Mouse (Mus musculus): ENCODE measurements at regions not wholly inside any gene's neighbourhood (a gene's known extent, or its start where the extent isn't known, plus 50 kb on each side); places are given as distances from the start of the nearest gene placed in this dataset.

DNA sequence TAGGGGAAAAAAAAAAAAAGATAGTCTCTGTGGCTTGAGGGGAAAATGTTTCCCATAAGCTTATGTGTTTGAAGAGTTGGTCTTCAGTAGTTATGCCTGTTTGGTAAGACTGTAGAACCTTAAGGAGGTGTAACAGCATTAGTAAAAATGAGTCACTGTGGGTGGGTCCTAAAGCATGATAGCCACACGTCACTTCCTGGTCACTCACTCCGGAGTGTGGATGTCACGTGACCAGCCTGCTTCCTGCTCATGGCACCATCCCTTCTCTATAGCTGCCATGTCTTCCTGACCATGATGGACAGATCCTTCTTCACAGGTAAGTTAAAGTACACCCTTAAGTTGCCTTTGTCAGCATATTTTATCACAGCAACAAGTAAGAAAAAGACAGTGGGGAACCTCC lies 170.0 kb upstream of the Pitrm1 start:
- DNase-seq (ENCODE audit: low read depth, low spot score) = no peak

DNA sequence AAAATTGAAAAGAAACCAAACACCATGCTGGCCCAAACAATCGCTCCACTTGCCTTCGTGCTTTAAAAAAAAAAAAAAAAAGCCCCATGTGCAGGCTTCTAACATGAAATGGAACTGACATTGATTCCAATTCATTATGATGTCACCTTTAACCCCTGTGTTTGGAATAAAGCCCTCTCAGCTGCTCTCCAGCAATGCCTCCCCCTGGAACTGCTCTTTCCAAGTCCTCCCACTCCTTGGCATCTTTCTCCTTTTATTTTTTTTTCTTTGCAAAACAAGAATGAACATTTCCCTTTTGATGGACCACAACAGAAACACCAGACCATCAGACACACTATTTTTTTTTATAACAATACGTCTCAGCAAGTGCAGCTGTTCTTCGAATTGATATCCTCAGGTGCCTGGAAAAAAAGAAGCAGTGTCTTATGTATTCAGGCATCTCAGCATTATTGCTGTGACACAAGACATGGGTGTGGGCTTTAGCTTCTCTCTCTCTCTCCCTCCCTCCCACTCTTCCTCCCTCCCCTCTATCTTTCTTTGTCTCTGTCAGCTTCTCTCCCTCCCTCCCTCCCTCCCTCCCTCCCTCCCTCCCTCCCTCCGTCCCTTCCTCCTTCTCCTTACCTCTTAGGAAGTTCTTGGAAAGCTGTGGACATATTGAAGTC lies 152.3 kb upstream of the Pitrm1 start:
- peak; percentile 5 for DNase-seq (ENCODE audit: low read depth, low spot score)

- no peak for DNase-seq (ENCODE audit: low read depth, low spot score)
Measured at GRCm38 (mm10) chr13:6397648-6398047, 150.3 kb upstream of the Pitrm1 start.

DNA sequence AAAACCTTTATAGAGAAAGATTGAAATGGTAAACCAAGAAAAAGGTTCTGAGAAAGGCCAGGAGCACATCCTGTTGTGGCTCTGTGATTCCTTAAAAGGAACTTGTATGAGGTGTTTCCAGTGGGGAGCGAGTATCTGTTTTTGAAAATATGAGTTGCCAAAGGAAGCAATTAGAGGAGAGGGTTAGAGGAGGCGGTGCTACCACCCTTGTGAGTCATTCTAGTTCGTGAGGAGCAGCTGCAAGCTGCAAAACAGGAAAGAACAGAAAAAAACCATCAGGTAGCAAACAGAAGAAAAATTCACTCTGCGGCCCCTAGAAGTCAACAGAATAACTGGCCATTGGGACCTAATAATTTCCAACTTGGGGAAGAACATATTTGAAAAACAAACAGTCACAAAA lies 116.1 kb upstream of the Pitrm1 start:
- no peak for DNase-seq (ENCODE audit: low read depth, low spot score)

DNA sequence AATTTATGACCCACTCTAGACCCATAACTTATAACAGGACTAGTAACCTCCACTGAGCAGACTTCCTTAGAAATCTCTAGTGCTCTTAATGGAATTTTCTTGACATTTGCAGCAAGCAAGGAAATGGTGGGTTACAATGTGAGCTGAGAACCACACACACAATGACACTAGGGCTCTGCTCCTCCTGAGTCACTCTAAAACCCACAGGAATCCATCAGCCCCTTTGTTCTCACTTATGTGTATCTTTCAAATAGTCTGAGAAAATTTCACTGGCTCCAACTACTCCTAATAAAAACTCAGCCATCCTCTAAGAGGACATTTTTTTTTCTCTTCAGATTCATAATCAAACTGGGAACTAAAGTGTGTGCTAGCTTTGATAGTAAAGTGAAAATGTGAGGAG lies 101.0 kb upstream of the Pitrm1 start:
- no peak for DNase-seq (ENCODE audit: low read depth, low spot score)

- no peak for DNase-seq (ENCODE audit: low read depth, low spot score)
Measured at GRCm38 (mm10) chr13:6461363-6461762, 86.6 kb upstream of the Pitrm1 start.

GRCm38 (mm10) chr13:6465911-6466419 lies 82.0 kb upstream of the Pitrm1 start:
- DNase-seq (ENCODE audit: low read depth, low spot score) = no peak

DNA sequence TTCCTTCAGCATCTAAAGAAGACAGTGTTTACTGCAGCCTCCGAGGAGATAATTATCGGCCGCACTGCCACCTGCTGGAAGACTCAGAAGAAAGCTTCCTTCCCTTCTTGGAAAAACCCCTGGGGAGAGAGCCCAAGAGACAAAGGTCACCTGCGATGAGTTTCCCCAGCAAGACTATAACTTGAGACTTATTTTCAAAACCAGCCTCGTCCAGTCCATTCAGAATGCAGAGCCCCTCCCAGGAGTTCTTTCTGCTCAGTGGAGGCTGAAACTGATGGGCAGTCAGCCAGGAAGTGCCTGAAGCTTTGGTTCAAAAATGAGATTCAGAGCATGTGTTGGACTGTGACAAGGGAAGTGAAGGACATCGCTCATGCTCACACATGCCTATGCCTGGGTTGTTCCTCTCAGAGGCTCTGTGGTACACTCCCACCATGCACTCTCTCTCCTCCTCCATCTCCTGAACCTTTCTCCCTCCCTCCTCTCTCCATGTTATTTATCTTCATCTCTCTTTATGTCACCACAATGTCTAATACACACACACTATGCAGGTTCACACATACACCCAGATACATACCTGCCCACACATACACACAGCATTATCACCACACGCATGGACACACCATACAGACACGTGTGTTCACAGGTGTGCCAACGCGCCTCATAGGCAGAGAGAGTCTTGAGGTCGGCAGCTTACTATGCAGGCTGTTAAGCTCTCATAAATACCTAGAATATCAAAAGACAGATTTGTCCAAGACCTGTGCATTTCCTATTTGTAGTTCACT lies 78.3 kb upstream of the Pitrm1 start:
- DNase-seq (ENCODE audit: low read depth, low spot score) = peak; percentile 50

DNA sequence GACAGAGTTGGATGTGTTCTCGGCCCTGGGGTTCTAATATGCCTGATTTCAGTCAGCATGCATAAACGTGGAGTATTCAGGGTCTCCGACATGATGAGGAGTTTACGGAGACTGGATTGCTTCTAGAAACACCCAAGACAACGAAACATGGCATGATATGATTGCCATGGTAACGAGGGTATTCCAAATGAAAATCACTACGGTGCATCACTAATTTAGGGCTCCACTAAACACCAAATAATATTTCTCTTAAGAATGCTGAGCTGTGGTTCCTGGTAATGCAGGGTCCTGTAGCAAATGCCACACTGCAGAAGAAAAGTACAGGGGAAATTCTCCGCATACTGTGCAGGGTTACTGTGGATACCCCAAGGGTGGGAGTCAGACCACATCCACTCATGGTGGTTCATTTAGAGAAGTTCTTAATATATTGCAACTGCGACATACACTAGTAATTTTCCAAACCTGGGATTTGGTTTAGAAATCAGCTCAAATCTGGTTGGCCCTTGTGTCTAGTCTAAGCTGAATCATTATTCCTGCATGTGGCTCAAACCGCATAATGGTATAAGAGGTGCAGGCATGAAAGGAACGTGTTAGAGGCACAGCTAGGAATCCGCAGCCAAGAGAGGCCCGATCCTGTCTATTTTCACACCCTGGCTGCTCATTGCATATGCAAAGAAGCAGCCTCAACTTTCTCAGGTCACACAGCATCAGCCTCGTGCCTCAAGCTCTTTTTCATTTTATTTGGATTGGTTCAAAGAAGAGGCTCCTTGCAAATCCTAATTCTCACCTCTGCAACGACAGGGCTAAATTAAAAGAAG lies 77.5 kb upstream of the Pitrm1 start:
- DNase-seq (ENCODE audit: low read depth, low spot score) = no peak

DNA sequence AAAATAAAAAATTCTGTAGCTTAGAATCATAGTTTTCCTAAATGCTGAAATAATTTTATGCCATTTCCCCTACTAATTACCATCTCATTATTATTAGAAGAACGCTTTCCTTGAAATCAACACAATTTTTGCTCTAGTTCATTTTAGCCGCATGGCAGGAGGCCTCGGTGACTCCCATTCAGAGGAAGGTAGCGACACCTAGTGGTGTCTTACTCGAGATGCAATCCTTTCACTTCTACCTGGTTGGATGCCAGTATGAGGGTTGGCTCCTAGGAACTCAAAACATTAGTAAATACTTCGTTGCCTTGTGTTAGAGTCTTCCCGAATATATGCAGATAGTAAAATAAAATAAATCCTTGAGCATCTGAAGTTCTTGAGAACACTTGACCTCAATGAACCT lies 76.3 kb upstream of the Pitrm1 start:
- peak; percentile 72 for DNase-seq (ENCODE audit: low read depth, low spot score)

DNA sequence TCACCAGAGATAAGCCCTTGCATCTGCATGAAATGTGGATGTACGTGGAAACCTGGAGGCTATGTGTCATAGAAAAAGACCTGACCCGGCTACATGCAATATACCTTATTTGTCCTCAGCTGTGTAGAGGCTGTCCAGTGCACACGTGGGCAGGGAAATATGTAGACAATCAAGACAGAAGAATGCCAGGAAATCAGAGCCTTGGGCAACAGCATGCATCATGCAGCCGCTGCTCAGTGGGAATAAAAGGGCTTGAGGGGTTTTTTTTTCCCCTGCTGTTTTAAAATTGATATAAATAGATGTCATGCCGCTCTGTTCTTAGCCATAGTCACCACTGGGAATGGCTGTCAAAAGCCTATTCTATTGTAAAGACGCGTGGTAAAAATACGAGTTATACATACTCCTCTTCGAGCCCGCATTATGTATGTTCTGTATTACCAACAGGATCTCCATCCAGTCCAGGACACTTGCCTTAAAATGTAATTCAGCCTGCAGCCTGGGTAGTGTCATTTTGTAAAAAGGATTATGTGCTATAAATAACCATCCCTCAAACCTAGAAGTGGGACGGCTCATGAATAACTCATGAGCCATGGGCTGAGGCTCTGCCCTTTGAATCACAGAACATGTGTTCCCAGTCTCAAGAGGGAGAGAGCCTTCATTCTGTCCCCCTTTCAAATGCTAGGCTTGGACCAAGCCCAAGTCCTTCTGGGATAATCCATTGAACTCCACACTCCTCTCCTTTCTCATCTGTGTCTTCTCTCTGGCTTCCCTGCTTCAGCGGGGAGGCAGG lies 74.4 kb upstream of the Pitrm1 start:
- DNase-seq (ENCODE audit: low read depth, low spot score) = peak; percentile 51

GRCm38 (mm10) chr13:6479667-6480066 lies 68.3 kb upstream of the Pitrm1 start:
- DNase-seq (ENCODE audit: low read depth, low spot score) = no peak

DNA sequence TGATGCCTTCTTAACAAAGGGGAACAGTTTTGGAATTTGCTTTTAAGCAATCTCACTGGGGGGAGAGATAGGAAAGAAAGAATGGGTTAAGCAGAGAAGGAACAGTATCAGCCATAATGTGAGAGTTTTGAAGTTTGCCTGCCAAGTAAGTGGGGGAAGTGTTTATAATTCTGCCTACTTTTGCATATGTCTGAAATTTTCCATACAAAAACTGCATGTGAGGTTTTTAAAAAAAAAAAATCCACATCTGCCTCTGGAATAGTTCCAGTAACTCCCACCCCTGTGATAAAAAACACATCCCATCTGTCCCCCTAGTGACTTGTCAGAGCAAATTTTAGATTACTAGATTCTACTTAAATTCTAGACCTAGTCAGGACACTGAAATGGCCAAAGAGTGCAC lies 63.5 kb upstream of the Pitrm1 start:
- peak; percentile 76 for DNase-seq (ENCODE audit: low read depth, low spot score)

DNA sequence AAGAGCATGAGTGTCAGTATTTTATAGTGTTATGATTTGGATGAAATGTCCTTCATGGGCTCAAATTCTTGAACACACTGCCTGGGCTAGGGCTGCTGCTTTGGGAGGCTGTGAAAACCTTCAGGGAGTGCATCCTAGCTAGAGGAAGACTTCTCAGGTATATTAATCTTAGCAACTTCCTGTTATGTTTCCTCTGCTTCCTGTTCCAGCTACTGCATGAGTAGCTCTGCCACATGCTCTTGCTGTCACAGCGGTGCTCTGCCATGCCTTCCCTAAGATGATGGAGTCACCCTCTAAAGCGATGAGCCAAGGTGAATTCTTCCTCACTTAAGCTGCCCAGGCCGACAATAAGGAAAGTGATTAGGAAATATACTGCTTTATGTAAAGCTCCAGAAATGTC lies 60.1 kb upstream of the Pitrm1 start:
- DNase-seq (ENCODE audit: low read depth, low spot score) = no peak

- peak; percentile 72 for DNase-seq (ENCODE audit: low read depth, low spot score)
Measured at GRCm38 (mm10) chr13:6492916-6493619, 54.9 kb upstream of the Pitrm1 start.
